ENCODE assay signal across 24 mouse cellular contexts in genomic region chr1:179443835-179444234, GRCm38 (mm10).
A peak's percentile ranks its signal among the peaks of the same experiment; 100 is the strongest.
DNase-seq lines count a peak whose midpoint lies in the region; ATAC-seq lines count a peak whose summit lies in the region.
"Had no signal": no experiment of that assay in that cellular context is flagged by ENCODE, and none has a peak within 500 bp of the region (broad histone marks: within the 10 kb centered on the region; RNA-seq: fewer than 3 reads in every experiment).

No protein-coding gene starts in this region.

- no peaks in the 10 kb centered on the region for H3K9me3 ChIP-seq in kidney, embryonic 15.5 days (replicated peaks)
- H3K9me3 ChIP-seq in limb, embryonic 10.5 days (replicated peaks), result no peaks in the 10 kb centered on the region
- H3K9me3 ChIP-seq: embryonic facial prominence, embryonic 15.5 days; heart, embryonic 12.5 days; heart, embryonic 15.5 days had no signal

- no peak overlapping the region for H3K4me2 ChIP-seq in kidney, embryonic 15.5 days
- H3K4me2 ChIP-seq: embryonic facial prominence, embryonic 15.5 days; heart, embryonic 12.5 days; heart, embryonic 15.5 days; hindbrain, embryonic 14.5 days had no signal

- no peak overlapping the region for H3K9ac ChIP-seq in kidney, embryonic 15.5 days
- H3K9ac ChIP-seq: embryonic facial prominence, embryonic 15.5 days; heart, embryonic 12.5 days; heart, embryonic 15.5 days; hindbrain, embryonic 14.5 days had no signal

- intact Hi-C loops in heart, postnatal 25 days (cut with DNase I), result no loop called here

- peak; percentile 75 for DNase-seq in heart, adult 11 months
- no peak for DNase-seq in heart, postnatal 25 days (ENCODE audit: low spot score)
- DNase-seq in kidney, adult 8-10 months, result no peak
- DNase-seq in kidney, postnatal 36 days, result peak; percentile 7 to 15
- no peak for DNase-seq in kidney, postnatal 25 days
- no peak for DNase-seq in limb, embryonic 10.5 days (ENCODE audit: low spot score)
- no peak for DNase-seq in layer of hippocampus, postnatal 36 days
- DNase-seq: adrenal gland, adult 8-10 months; adrenal gland, postnatal 25 days; cerebellum, adult 11-12 months; cerebellum, adult 8-10 months; cerebellum, postnatal 10 days; cerebellum, postnatal 36 days; embryo, embryonic 11 days; heart, postnatal 10 days; heart, postnatal 4 days had no signal

- no peaks in the 10 kb centered on the region for H3K27me3 ChIP-seq in kidney, embryonic 15.5 days
- H3K27me3 ChIP-seq in limb, embryonic 10.5 days (ENCODE audit: low read depth, poor library complexity, severe bottlenecking), result no peaks in the 10 kb centered on the region; the same call in 1 of the 2 replicates
- H3K27me3 ChIP-seq: embryonic facial prominence, embryonic 15.5 days; heart, embryonic 15.5 days had no signal

- ATAC-seq in kidney, embryonic 15.5 days (replicated peaks; ENCODE audit: low FRiP score), result 0 out of 2 replicates have a peak, but pooled peaks have one; percentile 53
- ATAC-seq: activated CD4-positive, CD25-positive, alpha-beta regulatory T cell, adult 4 months; forebrain, embryonic 14.5 days; hindbrain, postnatal 0 days had no signal

- peak overlapping the region; percentile 19; the same call in 1 of the 2 replicates for H3K27ac ChIP-seq in kidney, embryonic 15.5 days
- peak overlapping the region; percentile 62 for H3K27ac ChIP-seq in limb, embryonic 10.5 days
- H3K27ac ChIP-seq: embryonic facial prominence, embryonic 15.5 days; heart, embryonic 15.5 days; hindbrain, embryonic 14.5 days; hindbrain, postnatal 0 days had no signal

- H3K4me3 ChIP-seq in kidney, embryonic 15.5 days (replicated peaks), result no peak overlapping the region
- no peak overlapping the region for H3K4me3 ChIP-seq in limb, embryonic 10.5 days
- H3K4me3 ChIP-seq: embryonic facial prominence, embryonic 15.5 days; heart, embryonic 12.5 days; heart, embryonic 15.5 days had no signal

- WGBS in kidney, embryonic 15.5 days, result 51% methylated on average over 13 of the region's 13 CpGs
- 80% methylated on average over 13 of the region's 13 CpGs for WGBS in limb, embryonic 10.5 days

- peaks cover 18% of the 10 kb centered on the region; the same call in 1 of the 2 replicates for H3K4me1 ChIP-seq in kidney, embryonic 15.5 days
- H3K4me1 ChIP-seq in limb, embryonic 10.5 days, result peaks cover 41% of the 10 kb centered on the region

- no peaks in the 10 kb centered on the region for H3K36me3 ChIP-seq in kidney, embryonic 15.5 days
- H3K36me3 ChIP-seq in limb, embryonic 10.5 days, result no peaks in the 10 kb centered on the region
- H3K36me3 ChIP-seq: embryonic facial prominence, embryonic 15.5 days; heart, embryonic 12.5 days; heart, embryonic 15.5 days had no signal

Comparison
In these comparisons a context has a peak if more than half of its experiments do, and no peak if none do; other contexts are left out.
1. DNase-seq: peak in heart, adult 11 months (single experiment) and kidney, postnatal 36 days (2 of 2); none in heart, postnatal 25 days (single experiment), kidney, adult 8-10 months (0 of 2), kidney, postnatal 25 days (0 of 2), limb, embryonic 10.5 days (single experiment) and layer of hippocampus, postnatal 36 days (0 of 2).